Mouse (Mus musculus) intestine, embryonic 16.5 days (tissue): Measurements from ENCODE around the gene Dhrs13. TPM values are rescaled to one million over a fixed set of nuclear protein-coding genes. Genes with fewer than 3 reads are reported as not detected.

ENCODE experiments used
- ATAC-seq: fragments of 200-750 bp; cut with Nextera tagmentation; 2 replicates; pipeline ENCODE4 v1.8.0; 2017; ENCODE audit warnings: moderate TSS enrichment, moderate library complexity
- H3K27ac ChIP-seq: fragments of 300-500 bp; sonication (generic); 2 replicates; pipeline ENCODE4 v1.5.1; 2014; ENCODE audit warnings: mild to moderate bottlenecking, low read length
- H3K27me3 ChIP-seq: fragments of 300-500 bp; sonication (generic); replicated peaks from 2 replicates; pipeline ENCODE4 v1.6.1; 2014; ENCODE audit warnings: low read length, control low read depth, mixed read lengths; ENCODE audit not compliant: control insufficient read depth, insufficient read depth
- H3K36me3 ChIP-seq: fragments of 300-500 bp; sonication (generic); 2 replicates; pipeline ENCODE4 v1.6.1; 2014; ENCODE audit warnings: low read length, control low read depth; ENCODE audit not compliant: control insufficient read depth, insufficient read depth
- H3K4me1 ChIP-seq: fragments of 300-500 bp; sonication (generic); 2 replicates; pipeline ENCODE4 v1.6.1; 2014; ENCODE audit warnings: low read length, control low read depth, mixed read lengths; ENCODE audit not compliant: control insufficient read depth, insufficient read depth
- H3K4me2 ChIP-seq: fragments of 300-500 bp; sonication (generic); 2 replicates; pipeline ENCODE4 v1.6.1; 2014; ENCODE audit warnings: low read depth, low read length, control low read depth
- H3K4me3 ChIP-seq: fragments of 300-500 bp; sonication (generic); 2 replicates; pipeline ENCODE4 v1.5.1; 2014; ENCODE audit warnings: mild to moderate bottlenecking, low read length
- H3K9ac ChIP-seq: fragments of 300-500 bp; sonication (generic); 2 replicates; pipeline ENCODE4 v1.6.1; 2014; ENCODE audit warnings: low read depth, low read length
- H3K9me3 ChIP-seq: fragments of 300-500 bp; sonication (generic); 2 replicates; pipeline ENCODE4 v1.6.1; 2016; ENCODE audit warnings: low read length, control low read depth; ENCODE audit not compliant: control insufficient read depth
- WGBS: fragments of 180-500 bp; shearing (Covaris S2); extraction: QIAGEN DNeasy Blood & Tissue Kit; methylation state at CpG from one replicate; pipeline ENCODE4 v1.1.7; 2014; 5-methylcytosine and 5-hydroxymethylcytosine counted together
- polyA plus RNA-seq: library from polyadenylated mRNA; unstranded; fragments of >200 nt; fragmentation: Nextera tagmentation; extraction: Ambion mirVana; gene quantifications from 2 replicates; pipeline ENCODE4 v1.2.1, GENCODE M21; 2015

Dhrs13 gene
- polyA plus RNA-seq, 1 experiment from 2014 or later, result 16.9 TPM

- Histone ChIP-seq H3K27ac (no peak overlapping the region), H3K4me1 (no peaks in the 10 kb centered on the region), H3K4me3 (no peak overlapping the region), H3K4me2 (no peak overlapping the region), H3K9ac (no peak overlapping the region), H3K27me3 (no peaks in the 10 kb centered on the region), H3K9me3 (no peaks in the 10 kb centered on the region), H3K36me3 (no peaks in the 10 kb centered on the region)
- ATAC-seq, result peak; percentile 82
- 26% methylated on average over 2 of the region's 2 CpGs for WGBS
Measured at GRCm38 (mm10) chr11:78065906-78066305, 33.8 kb downstream of the Dhrs13 start.

- H3K27ac ChIP-seq, result no peak overlapping the region
- no peaks in the 10 kb centered on the region for H3K9me3 ChIP-seq
- no peak overlapping the region for H3K4me3 ChIP-seq
- no peak overlapping the region for H3K9ac ChIP-seq
- H3K36me3 ChIP-seq, result no peaks in the 10 kb centered on the region
- ATAC-seq, result no peak
- no peaks in the 10 kb centered on the region for H3K4me1 ChIP-seq
- WGBS, result 70% methylated on average over 2 of the region's 2 CpGs
- H3K4me2 ChIP-seq, result no peak overlapping the region
- H3K27me3 ChIP-seq, result no peaks in the 10 kb centered on the region
Measured at GRCm38 (mm10) chr11:78066641-78067040, 34.6 kb downstream of the Dhrs13 start.

- WGBS, result 64% methylated on average over 5 of the region's 5 CpGs
- no peaks in the 10 kb centered on the region for H3K4me1 ChIP-seq
- H3K9ac ChIP-seq, result no peak overlapping the region
- no peak overlapping the region for H3K4me3 ChIP-seq
- H3K27ac ChIP-seq, result no peak overlapping the region
- no peaks in the 10 kb centered on the region for H3K27me3 ChIP-seq
- no peak for ATAC-seq
- no peaks in the 10 kb centered on the region; the same call in 1 of the 2 replicates for H3K36me3 ChIP-seq
- H3K9me3 ChIP-seq, result no peaks in the 10 kb centered on the region
- no peak overlapping the region for H3K4me2 ChIP-seq
Measured at GRCm38 (mm10) chr11:78067566-78067965, 35.5 kb downstream of the Dhrs13 start.

GRCm38 (mm10) chr11:78069130-78069529 lies 37.0 kb downstream of the Dhrs13 start:
- Histone ChIP-seq H3K4me2 (no peak overlapping the region), H3K4me3 (no peak overlapping the region), H3K36me3 (no peaks in the 10 kb centered on the region; the same call in 1 of the 2 replicates), H3K27me3 (no peaks in the 10 kb centered on the region), H3K27ac (no peak overlapping the region), H3K9me3 (no peaks in the 10 kb centered on the region), H3K9ac (no peak overlapping the region), H3K4me1 (no peaks in the 10 kb centered on the region)
- ATAC-seq, result no peak
- 74% methylated on average over 5 of the region's 5 CpGs for WGBS

- H3K4me1 ChIP-seq, result no peaks in the 10 kb centered on the region
Measured at GRCm38 (mm10) chr11:78069646-78070045, 37.6 kb downstream of the Dhrs13 start.

GRCm38 (mm10) chr11:78071938-78072337 lies 39.9 kb downstream of the Dhrs13 start:
- WGBS, result 83% methylated on average over 5 of the region's 5 CpGs
- Histone ChIP-seq H3K9ac (no peak overlapping the region), H3K27ac (no peak overlapping the region), H3K4me1 (no peaks in the 10 kb centered on the region), H3K27me3 (no peaks in the 10 kb centered on the region), H3K36me3 (peaks cover 15% of the 10 kb centered on the region), H3K4me3 (no peak overlapping the region), H3K4me2 (no peak overlapping the region), H3K9me3 (no peaks in the 10 kb centered on the region)
- no peak for ATAC-seq

More at GRCm38 (mm10) chr11:78069646-78070045, 37.6 kb downstream of the Dhrs13 start:
- Histone ChIP-seq H3K4me2 (no peak overlapping the region), H3K36me3 (peaks cover 4% of the 10 kb centered on the region; the same call in 1 of the 2 replicates), H3K9me3 (no peaks in the 10 kb centered on the region), H3K27ac (no peak overlapping the region), H3K27me3 (no peaks in the 10 kb centered on the region), H3K9ac (no peak overlapping the region), H3K4me3 (no peak overlapping the region)
- ATAC-seq, result peak; percentile 81
- 70% methylated on average over 6 of the region's 6 CpGs for WGBS

GRCm38 (mm10) chr11:78072425-78073130 lies 40.5 kb downstream of the Dhrs13 start:
- Histone ChIP-seq H3K9ac (no peak overlapping the region), H3K4me3 (no peak overlapping the region), H3K4me1 (no peaks in the 10 kb centered on the region), H3K4me2 (no peak overlapping the region), H3K27me3 (no peaks in the 10 kb centered on the region), H3K9me3 (no peaks in the 10 kb centered on the region), H3K27ac (no peak overlapping the region), H3K36me3 (peaks cover 15% of the 10 kb centered on the region)
- 29% methylated on average over 6 of the region's 6 CpGs for WGBS
- ATAC-seq, result 0 out of 2 replicates have a peak, but pooled peaks have one; percentile 30

GRCm38 (mm10) chr11:78073577-78074276 lies 41.6 kb downstream of the Dhrs13 start:
- peaks cover 15% of the 10 kb centered on the region for H3K36me3 ChIP-seq
- no peaks in the 10 kb centered on the region for H3K9me3 ChIP-seq
- no peak overlapping the region for H3K27ac ChIP-seq
- H3K4me1 ChIP-seq, result no peaks in the 10 kb centered on the region
- peak; percentile 56 for ATAC-seq
- H3K4me2 ChIP-seq, result no peak overlapping the region
- no peak overlapping the region for H3K9ac ChIP-seq
- 93% methylated on average over 9 of the region's 9 CpGs for WGBS
- H3K4me3 ChIP-seq, result no peak overlapping the region
- no peaks in the 10 kb centered on the region for H3K27me3 ChIP-seq

- ATAC-seq, result peak; percentile 59; the same call in 1 of the 2 replicates
- WGBS, result 88% methylated on average over 2 of the region's 2 CpGs
- Histone ChIP-seq H3K4me3 (no peak overlapping the region), H3K4me2 (no peak overlapping the region), H3K27ac (no peak overlapping the region), H3K9me3 (no peaks in the 10 kb centered on the region), H3K9ac (no peak overlapping the region), H3K36me3 (peaks cover 15% of the 10 kb centered on the region), H3K4me1 (peaks cover 4% of the 10 kb centered on the region), H3K27me3 (no peaks in the 10 kb centered on the region)
Measured at GRCm38 (mm10) chr11:78074277-78074652, 42.2 kb downstream of the Dhrs13 start.
